Mouse (Mus musculus): ENCODE results near the gene Ak4. TPM values are rescaled to one million over a fixed set of nuclear protein-coding genes. Genes with fewer than 3 reads are reported as not detected.

The Ak4 gene
- polyA plus RNA-seq, 1 experiment from 2014 or later, result 7.9 TPM

GRCm38 (mm10) chr4:101395021-101395533 lies 24.0 kb upstream of the Ak4 start:
- Histone ChIP-seq H3K4me1 (replicated peaks) (no peaks in the 10 kb centered on the region), H3K9me3 (no peaks in the 10 kb centered on the region), H3K36me3 (no peaks in the 10 kb centered on the region), H3K27me3 (no peaks in the 10 kb centered on the region), H3K4me3 (no peak overlapping the region), H3K9ac (no peak overlapping the region), H3K4me2 (no peak overlapping the region), H3K27ac (no peak overlapping the region)
- WGBS, result 83% methylated on average over 8 of the region's 8 CpGs
- no peak for ATAC-seq (ENCODE audit: low FRiP score)

GRCm38 (mm10) chr4:101400025-101400594 lies 19.0 kb upstream of the Ak4 start:
- Histone ChIP-seq H3K4me1 (replicated peaks) (no peaks in the 10 kb centered on the region), H3K36me3 (no peaks in the 10 kb centered on the region), H3K27me3 (no peaks in the 10 kb centered on the region), H3K9ac (no peak overlapping the region), H3K27ac (no peak overlapping the region), H3K4me2 (no peak overlapping the region), H3K9me3 (no peaks in the 10 kb centered on the region), H3K4me3 (no peak overlapping the region)
- WGBS, result 85% methylated on average over 4 of the region's 4 CpGs
- ATAC-seq (ENCODE audit: low FRiP score), result no peak

- 85% methylated on average over 1 of the region's 1 CpGs for WGBS
- no peak overlapping the region for H3K4me2 ChIP-seq
- no peak overlapping the region for H3K27ac ChIP-seq
- H3K4me3 ChIP-seq, result no peak overlapping the region
- no peaks in the 10 kb centered on the region for H3K4me1 ChIP-seq (replicated peaks)
- H3K9ac ChIP-seq, result no peak overlapping the region
- H3K27me3 ChIP-seq, result no peaks in the 10 kb centered on the region
- ATAC-seq (ENCODE audit: low FRiP score), result no peak
- H3K36me3 ChIP-seq, result no peaks in the 10 kb centered on the region
- no peaks in the 10 kb centered on the region for H3K9me3 ChIP-seq
These were observed 17.1 kb upstream of the Ak4 start for GRCm38 (mm10) chr4:101401945-101402344.

- no peak overlapping the region for H3K4me3 ChIP-seq
- H3K9ac ChIP-seq, result no peak overlapping the region
- no peaks in the 10 kb centered on the region for H3K27me3 ChIP-seq
- no peak for ATAC-seq (ENCODE audit: low FRiP score)
- no peak overlapping the region for H3K4me2 ChIP-seq
- 81% methylated on average over 3 of the region's 3 CpGs for WGBS
- H3K9me3 ChIP-seq, result no peaks in the 10 kb centered on the region
- H3K4me1 ChIP-seq (replicated peaks), result no peaks in the 10 kb centered on the region
- H3K27ac ChIP-seq, result no peak overlapping the region
- no peaks in the 10 kb centered on the region for H3K36me3 ChIP-seq
These were observed 14.2 kb upstream of the Ak4 start for GRCm38 (mm10) chr4:101404863-101405262.

- WGBS, result 84% methylated on average over 4 of the region's 4 CpGs
- no peaks in the 10 kb centered on the region for H3K4me1 ChIP-seq (replicated peaks)
These were observed 12.5 kb upstream of the Ak4 start for GRCm38 (mm10) chr4:101406411-101407196.

GRCm38 (mm10) chr4:101416966-101417365 lies 2.1 kb upstream of the Ak4 start:
- WGBS, result 95% methylated on average over 11 of the region's 11 CpGs
- no peak for ATAC-seq (ENCODE audit: low FRiP score)

More at GRCm38 (mm10) chr4:101406411-101407196, 12.5 kb upstream of the Ak4 start:
- Histone ChIP-seq H3K4me3 (no peak overlapping the region), H3K4me2 (no peak overlapping the region), H3K9me3 (no peaks in the 10 kb centered on the region), H3K36me3 (no peaks in the 10 kb centered on the region), H3K27ac (no peak overlapping the region), H3K27me3 (no peaks in the 10 kb centered on the region), H3K9ac (no peak overlapping the region)
- no peak for ATAC-seq (ENCODE audit: low FRiP score)

GRCm38 (mm10) chr4:101419911-101420880 lies 1.1 kb downstream of the Ak4 start:
- Histone ChIP-seq H3K9ac (peak overlapping the region; percentile 80), H3K36me3 (no peaks in the 10 kb centered on the region), H3K4me1 (replicated peaks) (peaks cover 11% of the 10 kb centered on the region), H3K27ac (no peak overlapping the region), H3K9me3 (no peaks in the 10 kb centered on the region), H3K27me3 (peaks cover 18% of the 10 kb centered on the region), H3K4me3 (peak overlapping the region; percentile 68), H3K4me2 (peak overlapping the region; percentile 99)
- peak; percentile 86 for ATAC-seq (ENCODE audit: low FRiP score)
- under 1% methylated on average over 90 of the region's 90 CpGs for WGBS

More at GRCm38 (mm10) chr4:101416966-101417365, 2.1 kb upstream of the Ak4 start:
- Histone ChIP-seq H3K4me1 (replicated peaks) (peaks cover 11% of the 10 kb centered on the region), H3K9me3 (no peaks in the 10 kb centered on the region), H3K9ac (no peak overlapping the region), H3K4me2 (no peak overlapping the region), H3K27me3 (peaks cover 18% of the 10 kb centered on the region), H3K27ac (no peak overlapping the region), H3K4me3 (no peak overlapping the region), H3K36me3 (no peaks in the 10 kb centered on the region)

GRCm38 (mm10) chr4:101422996-101423395 lies 3.9 kb downstream of the Ak4 start:
- Histone ChIP-seq H3K4me3 (no peak overlapping the region), H3K4me1 (replicated peaks) (peaks cover 11% of the 10 kb centered on the region), H3K36me3 (no peaks in the 10 kb centered on the region), H3K4me2 (no peak overlapping the region), H3K9ac (no peak overlapping the region), H3K9me3 (no peaks in the 10 kb centered on the region), H3K27me3 (peaks cover 15% of the 10 kb centered on the region), H3K27ac (no peak overlapping the region)
- 80% methylated on average over 10 of the region's 10 CpGs for WGBS
- ATAC-seq (ENCODE audit: low FRiP score), result no peak

GRCm38 (mm10) chr4:101423571-101423970 lies 4.5 kb downstream of the Ak4 start:
- Histone ChIP-seq H3K27me3 (peaks cover 12% of the 10 kb centered on the region), H3K27ac (no peak overlapping the region), H3K9me3 (no peaks in the 10 kb centered on the region), H3K4me2 (no peak overlapping the region), H3K9ac (no peak overlapping the region), H3K4me1 (replicated peaks) (peaks cover 11% of the 10 kb centered on the region), H3K36me3 (no peaks in the 10 kb centered on the region), H3K4me3 (no peak overlapping the region)
- 83% methylated on average over 5 of the region's 5 CpGs for WGBS
- no peak for ATAC-seq (ENCODE audit: low FRiP score)

GRCm38 (mm10) chr4:101424495-101424894 lies 5.4 kb downstream of the Ak4 start:
- 82% methylated on average over 3 of the region's 3 CpGs for WGBS
- no peak for ATAC-seq (ENCODE audit: low FRiP score)
- peaks cover 12% of the 10 kb centered on the region for H3K27me3 ChIP-seq
- H3K4me2 ChIP-seq, result no peak overlapping the region
- no peaks in the 10 kb centered on the region for H3K9me3 ChIP-seq
- H3K4me3 ChIP-seq, result no peak overlapping the region
- no peak overlapping the region for H3K9ac ChIP-seq
- no peak overlapping the region for H3K27ac ChIP-seq
- no peaks in the 10 kb centered on the region for H3K36me3 ChIP-seq
- peaks cover 11% of the 10 kb centered on the region for H3K4me1 ChIP-seq (replicated peaks)

- 86% methylated on average over 5 of the region's 5 CpGs for WGBS
These were observed 6.0 kb downstream of the Ak4 start for GRCm38 (mm10) chr4:101425119-101425518.

GRCm38 (mm10) chr4:101425666-101426065 lies 6.6 kb downstream of the Ak4 start:
- H3K36me3 ChIP-seq, result no peaks in the 10 kb centered on the region
- H3K4me3 ChIP-seq, result no peak overlapping the region
- WGBS, result 95% methylated on average over 3 of the region's 3 CpGs
- no peaks in the 10 kb centered on the region for H3K9me3 ChIP-seq
- no peak overlapping the region for H3K4me2 ChIP-seq
- no peak overlapping the region for H3K27ac ChIP-seq
- no peak for ATAC-seq (ENCODE audit: low FRiP score)
- peaks cover 3% of the 10 kb centered on the region for H3K27me3 ChIP-seq
- no peak overlapping the region for H3K9ac ChIP-seq
- 0 out of 2 replicates have a peak, but pooled peaks cover 5% of the 10 kb centered on the region for H3K4me1 ChIP-seq (replicated peaks)

More at GRCm38 (mm10) chr4:101425119-101425518, 6.0 kb downstream of the Ak4 start:
- peaks cover 10% of the 10 kb centered on the region for H3K4me1 ChIP-seq (replicated peaks)
- H3K4me2 ChIP-seq, result no peak overlapping the region
- H3K9me3 ChIP-seq, result no peaks in the 10 kb centered on the region
- H3K36me3 ChIP-seq, result no peaks in the 10 kb centered on the region
- no peak overlapping the region for H3K27ac ChIP-seq
- H3K4me3 ChIP-seq, result no peak overlapping the region
- peaks cover 9% of the 10 kb centered on the region for H3K27me3 ChIP-seq
- ATAC-seq (ENCODE audit: low FRiP score), result no peak
- H3K9ac ChIP-seq, result no peak overlapping the region

Data from hindbrain, embryonic 13.5 days (tissue).